Mouse (Mus musculus) MEL (cell line): ENCODE measurements around the gene Fgfbp3. TPM values are rescaled to one million over a fixed set of nuclear protein-coding genes. Genes with fewer than 3 reads are reported as not detected.
A peak's percentile ranks its signal among the peaks of the same experiment; 100 is the strongest.

Experiments
- DNase-seq: peaks from one replicate; pipeline ENCODE4 v3.0.0; 2011; ENCODE audit warnings: low read depth, low spot score
- H3K27ac ChIP-seq: 2 replicates; pipeline ENCODE4 v1.5.1; 2012; ENCODE audit warnings: low read depth, mild to moderate bottlenecking, control low read depth, low read length, moderate library complexity; ENCODE audit not compliant: control insufficient read depth
- H3K27me3 ChIP-seq, 2 experiments: fragments of 150-350 bp in 1 of 2; sonication (generic) in 1 of 2; 2 replicates each; pipeline ENCODE4 v1.6.1; 2012; ENCODE audit warnings: low read length in 2 of 2, mild to moderate bottlenecking in 2 of 2, improper control_type of control experiment in 1 of 2, moderate library complexity in 1 of 2; ENCODE audit not compliant: insufficient read depth in 2 of 2, control insufficient read depth in 1 of 2
- H3K36me3 ChIP-seq, 2 experiments: 2 replicates each; pipeline ENCODE4 v1.6.1; 2012 to 2014; ENCODE audit warnings: low read length in 2 of 2, improper control_type of control experiment in 1 of 2, inconsistent platforms in 1 of 2, mild to moderate bottlenecking in 1 of 2; ENCODE audit not compliant: insufficient read depth in 2 of 2, control insufficient read depth in 1 of 2
- H3K4me1 ChIP-seq, 2 experiments: fragments of 150-350 bp in 1 of 2; sonication (generic) in 1 of 2; 2 replicates each; pipeline ENCODE4 v1.6.1; 2012; ENCODE audit warnings: low read length in 2 of 2, improper control_type of control experiment in 1 of 2, mild to moderate bottlenecking in 1 of 2; ENCODE audit not compliant: insufficient read depth in 2 of 2, control insufficient read depth in 1 of 2
- H3K4me3 ChIP-seq, 2 experiments: fragments of 150-350 bp in 1 of 2; sonication (generic) in 1 of 2; 2 replicates each; pipeline ENCODE4 v1.5.1; 2012; ENCODE audit warnings: low read depth in 2 of 2, low read length in 2 of 2, mild to moderate bottlenecking in 2 of 2, moderate library complexity in 2 of 2, control low read depth in 1 of 2, improper control_type of control experiment in 1 of 2; ENCODE audit not compliant: control insufficient read depth in 1 of 2, insufficient read depth in 1 of 2
- H3K79me2 ChIP-seq: 2 replicates; pipeline ENCODE4 v1.6.1; 2012; ENCODE audit warnings: mild to moderate bottlenecking, low read length, moderate library complexity; ENCODE audit not compliant: control insufficient read depth, poor library complexity, insufficient read depth
- H3K9ac ChIP-seq: 2 replicates; pipeline ENCODE4 v1.6.1; 2012; ENCODE audit warnings: low read depth, mild to moderate bottlenecking, control low read depth, low read length, moderate library complexity; ENCODE audit not compliant: control insufficient read depth, poor library complexity, severe bottlenecking
- H3K9me3 ChIP-seq: fragments of 150-350 bp; sonication (generic); replicated peaks from 2 replicates; pipeline ENCODE4 v1.6.1; 2012; ENCODE audit warnings: mild to moderate bottlenecking, low read length, improper control_type of control experiment, moderate library complexity; ENCODE audit not compliant: insufficient read depth
- CHD1 ChIP-seq: IDR thresholded peaks from 2 replicates; pipeline ENCODE4 v1.6.1; 2012; ENCODE audit warnings: low read depth, mild to moderate bottlenecking, inconsistent platforms, low read length, improper control_type of control experiment
- CTCF ChIP-seq, 3 experiments: IDR thresholded peaks in 2 of 3; conservative IDR thresholded peaks in 1 of 3; 2 replicates each; pipeline ENCODE4 v1.5.1; 2011 to 2012; ENCODE audit warnings: low read length in 3 of 3, low read depth in 2 of 3, mild to moderate bottlenecking in 2 of 3, improper control_type of control experiment in 1 of 3, inconsistent platforms in 1 of 3, mixed read lengths in 1 of 3, moderate library complexity in 1 of 3; ENCODE audit not compliant: control insufficient read depth in 1 of 3, insufficient read depth in 1 of 3, poor library complexity in 1 of 3, severe bottlenecking in 1 of 3
- GATA1 ChIP-seq: IDR thresholded peaks from 2 replicates; pipeline ENCODE4 v1.6.1; 2011; ENCODE audit warnings: low read depth, low read length, improper control_type of control experiment
- JUND ChIP-seq: IDR thresholded peaks from 2 replicates; pipeline ENCODE4 v1.6.1; 2011; ENCODE audit warnings: low read depth, mild to moderate bottlenecking, improper control_type of control experiment, low read length
- MAFK ChIP-seq: IDR thresholded peaks from 2 replicates; pipeline ENCODE4 v1.6.1; 2011; ENCODE audit warnings: low read depth, mild to moderate bottlenecking, low read length, improper control_type of control experiment, borderline replicate concordance
- MXI1 ChIP-seq: IDR thresholded peaks from 2 replicates; pipeline ENCODE4 v1.6.1; 2011; ENCODE audit warnings: mild to moderate bottlenecking, low read depth, low read length, improper control_type of control experiment
- MYC ChIP-seq: IDR thresholded peaks from 2 replicates; pipeline ENCODE4 v1.6.1; 2011; ENCODE audit warnings: low read depth, mild to moderate bottlenecking, low read length, improper control_type of control experiment, moderate library complexity
- POLR2AphosphoS2 ChIP-seq: IDR thresholded peaks from 2 replicates; pipeline ENCODE4 v1.6.1; 2011; ENCODE audit warnings: low read length, improper control_type of control experiment
- RAD21 ChIP-seq: IDR thresholded peaks from 2 replicates; pipeline ENCODE4 v1.6.1; 2011; ENCODE audit warnings: mild to moderate bottlenecking, low read depth, low read length, improper control_type of control experiment
- RCOR1 ChIP-seq: IDR thresholded peaks from 2 replicates; pipeline ENCODE4 v1.6.1; 2012; ENCODE audit warnings: low read depth, mild to moderate bottlenecking, inconsistent platforms, low read length, improper control_type of control experiment
- SIN3A ChIP-seq: IDR thresholded peaks from 2 replicates; pipeline ENCODE4 v1.6.1; 2012; ENCODE audit warnings: low read length, improper control_type of control experiment, inconsistent platforms
- SMC3 ChIP-seq: IDR thresholded peaks from 2 replicates; pipeline ENCODE4 v1.6.1; 2011; ENCODE audit warnings: low read depth, low read length, improper control_type of control experiment
- TAL1 ChIP-seq: IDR thresholded peaks from 2 replicates; pipeline ENCODE4 v1.6.1; 2012; ENCODE audit warnings: mild to moderate bottlenecking, inconsistent platforms, low read length, moderate library complexity, mixed read lengths
- TCF12 ChIP-seq: IDR thresholded peaks from 2 replicates; pipeline ENCODE4 v1.6.1; 2014; ENCODE audit warnings: low read depth, mild to moderate bottlenecking, inconsistent platforms, low read length, improper control_type of control experiment, moderate library complexity
- UBTF ChIP-seq: IDR thresholded peaks from 2 replicates; pipeline ENCODE4 v1.6.1; 2012; ENCODE audit warnings: low read depth, mild to moderate bottlenecking, inconsistent platforms, low read length, improper control_type of control experiment, moderate library complexity, borderline replicate concordance; ENCODE audit not compliant: insufficient read depth
- ZC3H11A ChIP-seq: IDR thresholded peaks from 2 replicates; pipeline ENCODE4 v1.6.1; 2012; ENCODE audit warnings: low read depth, mild to moderate bottlenecking, inconsistent platforms, low read length, improper control_type of control experiment
- polyA plus RNA-seq, 2 experiments: library from polyadenylated mRNA; stranded (reverse) in 1 of 2; unstranded in 1 of 2; fragments of >175 nt in 1 of 2; fragments of >200 nt in 1 of 2; gene quantifications; 2 replicates each; pipeline versions ENCODE4 v1.2.1 to v1.2.4; 2012; ENCODE audit warnings: low replicate concordance in 2 of 2, low read depth in 1 of 2; ENCODE audit not compliant: insufficient read length in 2 of 2, insufficient read depth in 1 of 2, missing spikeins in 1 of 2
- total RNA-seq: library from RNA; depleted of rRNA; stranded (reverse); fragments of 300-350 nt; gene quantifications from 2 replicates; pipeline ENCODE4 v1.2.3, GENCODE M21; 2012

Gene Fgfbp3
- total and polyA plus RNA-seq, 3 experiments = 2.6 to 10.0 TPM; not detected in 1

DNA sequence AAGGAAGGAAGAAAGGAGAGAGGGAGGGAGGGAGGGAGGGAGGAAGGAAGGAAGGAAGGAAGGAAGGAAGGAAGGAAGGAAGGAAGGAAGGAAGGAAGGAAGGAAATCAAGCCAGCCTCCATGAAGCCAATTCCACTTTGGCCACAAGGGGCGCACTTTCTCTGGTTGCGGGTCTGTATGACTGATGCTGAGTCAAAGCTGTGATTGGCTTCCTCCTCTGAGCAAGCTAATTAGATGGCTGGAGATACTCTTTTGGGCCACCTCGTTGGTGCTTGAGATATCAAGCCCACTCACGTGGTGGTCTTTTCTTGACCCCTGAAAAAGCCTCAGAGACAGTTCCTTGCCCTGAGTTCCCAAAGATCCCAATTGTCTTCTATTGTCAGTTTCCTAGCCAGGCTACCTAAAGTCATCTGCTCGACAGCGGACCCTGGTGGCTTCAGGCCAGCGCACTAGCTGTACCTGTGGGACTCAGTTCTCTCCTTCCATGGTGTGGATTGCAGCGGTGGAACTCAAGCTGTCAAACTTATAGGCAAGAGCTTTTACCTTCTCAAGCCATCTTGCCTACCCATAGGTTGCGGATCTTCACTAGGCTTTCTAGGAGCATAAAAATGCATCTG is 9.6 kb downstream of the Fgfbp3 start:
- Histone ChIP-seq H3K4me1 (no peaks in the 10 kb centered on the region; a peak in 1 of 4 replicates), H3K9ac (no peak overlapping the region), H3K9me3 (no peaks in the 10 kb centered on the region), H3K27me3 (no peaks in the 10 kb centered on the region; a peak in 1 of 4 replicates), H3K4me3 (no peak overlapping the region)
- peak; percentile 78 for DNase-seq
- TF ChIP-seq UBTF (no peak), ZC3H11A (no peak), CHD1 (no peak), SIN3A (no peak), TAL1 (no peak), RCOR1 (0 out of 2 replicates have a peak, but pooled peaks have one; percentile 24), POLR2AphosphoS2 (no peak), TCF12 (no peak), CTCF (IDR thresholded peaks at IDR 0.05 in 2 of 3, conservative IDR thresholded peaks at IDR 0.05 in 1 of 3; ENCODE audit: control insufficient read depth in 1 of 3, insufficient read depth in 1 of 3, low read depth in 2 of 3, low read length in 3 of 3, poor library complexity in 1 of 3, severe bottlenecking in 1 of 3) (peak; percentile 62 to 83 (median 77)), GATA1 (no peak), JUND (no peak), RAD21 (peak; percentile 11), MYC (no peak), MXI1 (no peak)
- TF ChIP-seq, all 39 proteins: peak for 3
- Histone ChIP-seq H3K79me2 (no peaks in the 10 kb centered on the region), H3K27ac (no peak overlapping the region), H3K36me3 (no peaks in the 10 kb centered on the region)

GRCm38 (mm10) chr19:36909150-36909549 is 10.3 kb downstream of the Fgfbp3 start:
- no peak for DNase-seq
- H3K27me3 ChIP-seq = no peaks in the 10 kb centered on the region; a peak in 1 of 4 replicates
- H3K4me3 ChIP-seq = no peak overlapping the region
- no peak overlapping the region for H3K27ac ChIP-seq
- no peaks in the 10 kb centered on the region; a peak in 1 of 4 replicates for H3K4me1 ChIP-seq
- TF ChIP-seq MAFK (0 out of 2 replicates have a peak, but pooled peaks have one; percentile 19), SMC3 (no peak)
- H3K9me3 ChIP-seq = no peaks in the 10 kb centered on the region
- no peaks in the 10 kb centered on the region for H3K79me2 ChIP-seq
- H3K36me3 ChIP-seq = no peaks in the 10 kb centered on the region
- no peak overlapping the region for H3K9ac ChIP-seq
